Mouse (Mus musculus) MN1 (cell line): ENCODE measurements around the gene Klf11.
A peak's percentile ranks its signal among the peaks of the same experiment; 100 is the strongest.

Source experiments
- DNase-seq: peaks from one replicate; pipeline ENCODE4 v3.0.0-alpha.2; 2016; ENCODE audit warnings: low spot score

Gene Klf11

GRCm38 (mm10) chr12:24705502-24706263 lies 54.6 kb downstream of the Klf11 start:
- no peak for DNase-seq

- peak; percentile 48 for DNase-seq
Measured at GRCm38 (mm10) chr12:24706764-24707479, 55.8 kb downstream of the Klf11 start.

- no peak for DNase-seq
Measured at GRCm38 (mm10) chr12:24707480-24707802, 56.4 kb downstream of the Klf11 start.

DNA sequence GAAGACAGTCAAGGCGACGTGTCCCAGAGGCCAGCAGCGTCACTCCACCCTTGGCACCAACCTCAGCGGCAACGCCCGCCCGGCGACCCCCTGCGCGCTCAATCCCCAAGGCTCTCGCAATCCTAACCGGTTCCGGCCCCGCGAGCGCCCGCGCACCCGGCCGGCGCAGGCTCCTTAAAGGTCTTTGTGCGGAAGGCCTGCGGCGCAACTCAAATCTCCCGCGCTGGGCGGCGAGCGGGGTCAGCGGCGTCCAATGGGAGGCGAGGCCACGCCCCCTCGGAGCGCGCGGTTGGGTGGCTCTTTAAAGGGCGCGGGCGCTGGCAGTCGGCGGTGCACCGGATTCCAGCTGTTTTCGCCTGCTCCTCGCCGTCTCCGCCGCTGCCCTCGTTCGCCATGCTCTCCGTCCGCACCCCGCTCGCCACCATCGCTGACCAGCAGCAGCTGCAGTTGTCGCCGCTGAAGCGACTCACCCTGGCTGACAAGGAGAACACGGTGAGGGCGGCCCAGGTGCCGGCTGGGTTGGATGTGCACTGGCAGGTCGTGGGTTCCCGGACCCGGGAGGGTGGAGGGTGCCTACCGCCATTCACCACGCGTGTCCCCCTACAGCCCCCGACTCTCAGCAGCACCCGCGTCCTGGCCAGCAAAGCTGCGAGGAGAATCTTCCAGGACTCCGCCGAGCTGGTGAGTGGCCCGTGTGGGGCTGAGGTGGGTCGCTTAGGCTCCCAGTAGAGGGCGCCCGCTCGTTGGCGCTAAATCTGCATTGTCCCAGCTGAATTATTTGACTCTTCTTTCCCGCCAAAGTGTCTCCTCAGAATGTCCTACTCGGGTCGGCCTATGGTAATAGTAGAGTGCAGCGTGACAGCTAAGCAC lies 57.1 kb downstream of the Klf11 start, which contains the start of gene Rrm2:
Rrm2 (plus strand) TSS at position 288 of the 870 bp plus-strand sequence.
- DNase-seq: peak; percentile 95

DNA sequence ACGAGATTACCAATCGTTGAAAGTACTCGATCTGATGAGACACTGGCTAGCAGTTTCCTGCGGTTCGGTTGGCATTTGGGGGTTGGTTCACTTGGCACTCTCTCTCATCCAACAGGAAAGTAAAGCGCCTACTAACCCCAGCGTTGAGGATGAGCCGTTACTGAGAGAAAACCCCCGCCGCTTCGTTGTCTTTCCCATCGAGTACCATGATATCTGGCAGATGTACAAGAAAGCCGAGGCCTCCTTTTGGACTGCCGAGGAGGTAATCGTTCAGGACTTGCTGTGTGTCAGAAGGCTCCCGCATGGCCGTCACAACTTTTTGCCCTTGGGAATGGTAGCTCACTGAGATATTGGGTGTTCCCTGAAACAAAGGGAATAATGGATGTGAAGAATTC lies 57.7 kb downstream of the Klf11 start:
- DNase-seq: no peak

- DNase-seq: no peak
Measured at GRCm38 (mm10) chr12:24709409-24709808, 58.3 kb downstream of the Klf11 start.

- DNase-seq: peak; percentile 89
Measured at GRCm38 (mm10) chr12:24709831-24710508, 58.9 kb downstream of the Klf11 start.

DNA sequence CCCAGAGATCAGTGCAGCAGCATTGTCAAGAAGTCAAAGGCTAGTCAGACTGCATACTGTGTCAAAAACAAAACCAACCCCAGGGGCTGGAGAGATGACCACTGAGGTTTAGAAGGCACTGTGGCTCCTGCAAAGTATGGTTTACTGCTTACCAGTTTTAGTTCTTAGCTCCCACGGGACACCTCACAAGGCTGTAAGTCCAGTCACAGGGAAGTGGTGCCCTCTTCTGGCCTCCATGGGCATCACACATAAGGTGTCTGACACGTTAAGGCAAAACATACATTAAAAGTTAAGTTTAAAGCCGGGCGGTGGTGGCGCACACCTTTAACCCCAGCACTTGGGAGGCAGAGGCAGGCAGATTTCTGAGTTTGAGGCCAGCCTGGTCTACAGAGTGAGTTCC lies 59.6 kb downstream of the Klf11 start:
- no peak for DNase-seq
